Mouse (Mus musculus) gastrocnemius, postnatal 10 days (tissue): ENCODE data around the gene S100pbp. TPM values are rescaled to one million over a fixed set of nuclear protein-coding genes. Genes with fewer than 3 reads are reported as not detected.
A peak's percentile ranks its signal among the peaks of the same experiment; 100 is the strongest.
"Not testable (repeated sequence)": the region's sequence is repeated elsewhere in the genome, so short reads cannot be mapped to it uniquely, and the experiment has no call there.

Source experiments
- DNase-seq: peaks from one replicate; pipeline ENCODE4 v3.0.0; 2021; ENCODE audit warnings: mixed read lengths
- total RNA-seq, 2 experiments: library from RNA; stranded (reverse); gene quantifications; 2 replicates each; pipeline ENCODE4 v1.2.3; 2021

S100pbp gene
- total RNA-seq, 2 experiments from 2014 or later: 8.3 to 13.3 TPM

DNA sequence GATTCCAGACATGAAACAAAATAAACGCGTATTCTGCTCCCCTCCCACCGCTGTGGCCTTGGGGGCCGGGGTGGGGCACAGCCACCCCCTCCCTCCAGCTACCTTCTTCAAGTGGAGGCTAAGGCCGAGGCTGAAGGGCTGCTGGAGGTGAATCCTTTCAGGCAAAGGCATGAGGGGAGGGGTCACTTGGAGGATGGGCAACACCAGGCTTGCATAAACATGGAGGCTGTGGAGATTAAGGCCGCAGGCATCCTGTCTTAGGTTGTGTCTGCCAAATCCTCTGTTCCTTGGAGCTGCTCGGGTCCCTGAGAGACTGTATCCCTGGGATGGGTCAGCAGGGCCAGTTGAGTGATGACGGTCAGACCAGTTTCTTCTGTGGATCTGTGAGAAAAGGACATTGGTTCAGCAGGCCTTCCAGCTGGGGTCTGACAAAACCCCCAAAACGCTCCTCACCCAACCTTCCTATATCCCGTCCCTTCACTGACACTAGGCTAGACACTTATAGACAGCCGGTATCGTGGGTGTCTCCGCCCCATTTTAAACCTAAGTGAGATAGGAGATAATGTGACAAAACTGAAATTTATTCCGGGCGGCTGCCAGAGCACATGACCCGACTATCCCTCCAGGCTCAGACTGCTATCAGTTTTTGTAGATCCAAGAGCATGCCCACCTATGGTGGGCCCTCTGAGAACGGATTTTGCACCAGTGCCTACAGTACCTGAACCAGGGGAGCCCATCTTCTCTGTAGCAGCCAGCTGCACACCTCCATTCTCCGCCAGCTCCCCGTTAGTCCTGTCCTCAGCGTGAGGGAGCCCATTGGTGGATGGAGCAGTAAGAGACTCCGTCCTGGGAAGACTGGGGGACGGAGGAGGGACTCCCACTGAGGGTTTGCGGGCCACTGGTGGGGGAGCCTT, 31.8 kb upstream of the S100pbp start:
- DNase-seq: no peak

DNA sequence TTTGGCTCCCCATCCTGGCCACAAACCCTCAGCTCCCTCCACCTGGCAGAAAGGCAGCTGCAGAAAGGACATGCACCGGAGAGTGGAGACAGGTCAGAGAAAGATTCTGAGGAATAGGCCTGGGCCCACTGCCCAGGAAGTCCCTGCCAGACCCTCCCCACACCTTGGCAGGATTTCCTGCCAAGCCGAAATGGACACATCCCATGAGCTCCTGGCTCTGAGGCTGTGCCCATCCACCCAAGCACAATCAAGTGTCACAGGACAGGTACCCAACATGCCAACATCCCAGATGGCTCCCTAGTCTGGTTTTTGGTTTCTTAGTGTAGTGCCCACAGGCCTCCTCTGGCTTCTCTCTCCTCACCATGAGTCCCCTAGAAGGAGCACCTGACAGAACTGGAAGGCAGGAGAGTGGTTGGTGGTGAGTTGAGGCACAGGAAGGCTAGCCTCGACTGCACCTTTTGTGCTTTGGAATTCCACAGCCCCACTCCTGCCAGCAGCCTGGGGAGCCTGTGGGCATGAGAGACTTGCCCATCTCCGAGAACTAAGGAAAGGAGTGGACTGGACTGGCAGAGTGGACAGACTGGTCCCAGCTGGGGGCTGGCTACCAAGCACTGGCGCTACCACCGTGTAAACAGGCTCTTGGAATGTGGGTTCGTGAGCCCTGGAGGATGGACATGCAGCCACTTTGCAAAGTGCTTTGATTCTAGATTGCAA, 31.0 kb upstream of the S100pbp start:
- DNase-seq: no peak

DNA sequence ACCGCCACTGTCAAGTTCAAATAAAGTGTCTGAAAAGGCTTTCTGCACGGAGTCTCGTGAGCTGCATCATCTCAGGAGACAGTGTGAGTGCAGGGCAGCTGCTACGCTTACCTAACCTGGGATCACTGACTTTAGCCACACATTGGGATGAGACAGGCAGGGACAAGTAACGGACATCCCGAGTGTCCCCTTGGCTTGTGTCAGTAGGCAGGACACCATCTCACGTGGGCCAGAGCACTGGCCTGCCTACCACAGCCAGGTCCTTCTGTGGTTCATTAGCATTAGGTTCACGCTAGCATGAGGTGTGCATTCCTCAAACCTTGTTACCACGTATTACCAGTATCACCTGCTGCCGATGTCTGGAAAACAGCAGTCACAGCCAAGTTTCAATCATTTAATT, 29.7 kb upstream of the S100pbp start:
- DNase-seq: no peak

DNA sequence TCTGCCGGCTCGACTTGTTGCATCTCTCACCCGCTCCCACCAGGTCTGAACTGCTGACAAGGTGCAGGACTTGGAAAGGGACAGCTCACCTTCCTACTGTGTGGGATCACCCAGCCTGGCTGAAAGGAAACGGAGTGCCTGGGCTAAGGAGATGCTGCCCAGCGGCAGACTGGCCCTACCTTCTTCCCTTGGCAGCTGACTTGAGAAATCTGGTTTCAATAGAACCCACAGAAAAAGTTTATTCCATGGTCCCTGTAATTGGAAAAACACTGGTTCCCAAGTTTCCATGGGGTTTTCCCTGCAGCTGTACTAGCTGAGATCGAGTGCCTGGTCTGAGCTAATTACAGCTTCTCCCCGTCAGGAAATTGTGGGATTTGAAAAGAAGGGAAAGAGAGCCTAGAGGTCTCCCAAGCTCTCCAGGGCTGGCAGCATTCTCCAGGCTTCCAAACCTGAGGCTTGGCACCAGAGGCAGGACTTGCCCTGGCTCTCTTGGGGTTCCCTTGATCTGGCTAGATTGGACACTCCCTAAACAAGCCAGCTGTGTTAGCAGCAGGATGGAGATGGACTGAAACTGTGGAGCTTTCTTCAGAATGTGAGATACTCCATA, 29.1 kb upstream of the S100pbp start:
- no peak for DNase-seq

DNA sequence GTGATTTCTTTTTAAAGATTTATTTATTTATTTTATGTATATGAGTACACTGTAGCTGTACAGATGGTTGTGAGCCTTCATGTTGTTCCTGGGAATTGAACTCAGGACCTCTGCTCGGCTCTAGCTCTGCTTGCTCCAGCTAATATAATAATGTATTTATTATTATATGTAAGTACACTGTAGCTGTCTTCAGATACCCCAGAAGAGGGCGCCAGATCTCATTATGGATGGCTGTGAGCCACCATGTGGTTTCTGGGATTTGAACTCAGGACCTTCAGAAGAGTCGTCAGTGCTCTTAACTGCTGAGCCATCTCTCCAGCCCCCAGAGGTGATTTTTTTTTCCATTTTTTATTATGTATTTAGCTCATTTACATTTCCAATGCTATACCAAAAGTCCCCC, 23.0 kb upstream of the S100pbp start:
- DNase-seq: not testable (repeated sequence)

DNA sequence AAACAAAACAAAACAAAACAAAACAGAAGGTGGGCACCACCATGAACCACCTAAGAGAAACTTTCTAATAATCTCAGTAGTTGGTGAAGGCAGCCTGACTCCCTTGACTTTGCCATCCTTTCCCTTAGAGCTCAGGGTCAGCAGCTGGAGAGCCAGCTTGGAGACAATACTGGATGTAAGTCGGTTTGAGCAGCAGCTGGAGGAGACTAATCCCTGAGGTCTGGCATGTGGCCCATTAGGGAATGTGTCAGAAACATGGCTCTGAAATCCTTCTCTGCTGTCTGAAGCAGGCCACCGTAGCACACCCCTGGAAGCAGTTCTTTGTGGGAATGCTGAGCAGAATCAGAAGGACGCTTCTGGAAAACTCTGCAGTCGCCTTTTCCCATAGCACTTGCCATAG, 21.9 kb upstream of the S100pbp start:
- peak; percentile 63 for DNase-seq

DNA sequence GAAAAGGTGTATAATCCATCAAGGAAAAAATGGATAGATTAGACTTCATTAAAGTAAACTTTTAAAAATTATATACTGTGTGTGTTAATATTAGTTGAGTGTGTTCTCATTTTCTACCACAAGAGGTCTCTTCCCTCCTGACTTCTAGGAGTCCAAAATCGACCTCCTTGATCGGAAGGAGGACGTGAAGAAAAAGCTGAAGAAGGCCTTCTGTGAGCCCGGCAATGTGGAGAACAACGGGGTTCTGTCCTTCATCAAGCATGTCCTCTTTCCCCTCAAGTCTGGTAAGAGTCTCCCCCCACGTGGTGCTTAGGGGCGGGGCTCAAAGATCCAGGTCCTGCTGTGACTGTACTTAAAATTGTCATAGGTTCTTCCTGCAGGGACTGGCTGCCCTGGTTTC, 20.0 kb upstream of the S100pbp start:
- DNase-seq: no peak

DNA sequence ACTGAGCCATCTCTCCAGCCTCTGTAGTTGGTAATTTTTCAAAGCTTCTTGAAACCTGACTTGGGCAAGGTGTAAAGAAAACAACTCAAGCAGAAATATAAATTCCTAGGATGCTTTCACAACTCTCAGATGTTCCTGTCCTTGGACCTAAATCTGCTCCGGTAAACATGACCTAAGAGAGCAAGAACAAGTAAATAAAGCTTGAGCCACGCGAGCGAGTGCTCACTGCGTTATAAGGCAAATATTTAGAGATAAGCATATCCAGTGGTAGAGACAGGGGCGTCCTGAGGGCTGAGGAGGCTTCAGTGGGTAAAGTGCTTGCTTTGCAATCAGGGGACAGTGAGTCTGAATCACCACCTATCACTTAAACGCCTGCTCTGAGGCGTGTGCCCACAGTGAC, 17.3 kb upstream of the S100pbp start:
- DNase-seq: no peak

DNA sequence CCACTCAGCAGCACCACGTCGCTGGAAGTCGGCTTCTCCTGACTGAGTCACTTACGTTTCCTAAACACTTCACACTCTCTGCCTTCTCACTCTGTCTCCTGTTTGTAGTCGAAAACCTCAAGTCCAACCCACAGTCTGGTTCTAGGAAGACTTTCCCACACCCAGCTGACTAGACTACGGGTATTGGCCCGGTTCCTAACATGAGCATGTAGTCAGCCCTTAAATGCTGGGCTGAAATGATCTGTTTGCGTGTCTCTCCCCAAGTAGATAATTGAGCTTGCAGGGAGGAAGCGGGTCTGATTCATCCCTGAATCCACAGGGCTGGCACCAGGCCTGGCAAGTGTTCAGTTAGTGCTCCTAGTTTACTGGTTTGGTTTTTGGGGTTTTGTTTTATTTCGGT, 15.1 kb upstream of the S100pbp start:
- no peak for DNase-seq

DNA sequence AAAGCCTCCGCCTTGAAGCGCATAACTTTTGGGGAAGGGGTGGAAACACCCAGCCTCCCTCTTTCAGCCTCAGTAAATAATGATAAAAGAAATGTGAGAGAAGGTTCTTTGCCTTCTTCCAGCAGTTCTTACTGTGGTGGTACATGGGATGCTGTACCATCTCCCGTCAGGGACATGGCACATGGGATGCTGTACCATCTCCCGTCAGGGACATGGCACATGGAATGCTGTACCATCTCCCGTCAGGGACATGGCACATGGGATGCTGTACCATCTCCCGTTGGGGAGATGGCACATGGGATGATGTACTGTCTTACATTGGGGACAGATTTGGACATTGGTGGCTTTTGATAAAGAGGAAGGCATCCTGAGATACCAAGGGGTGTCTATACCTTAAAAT, 8.0 kb upstream of the S100pbp start:
- DNase-seq: no peak

DNA sequence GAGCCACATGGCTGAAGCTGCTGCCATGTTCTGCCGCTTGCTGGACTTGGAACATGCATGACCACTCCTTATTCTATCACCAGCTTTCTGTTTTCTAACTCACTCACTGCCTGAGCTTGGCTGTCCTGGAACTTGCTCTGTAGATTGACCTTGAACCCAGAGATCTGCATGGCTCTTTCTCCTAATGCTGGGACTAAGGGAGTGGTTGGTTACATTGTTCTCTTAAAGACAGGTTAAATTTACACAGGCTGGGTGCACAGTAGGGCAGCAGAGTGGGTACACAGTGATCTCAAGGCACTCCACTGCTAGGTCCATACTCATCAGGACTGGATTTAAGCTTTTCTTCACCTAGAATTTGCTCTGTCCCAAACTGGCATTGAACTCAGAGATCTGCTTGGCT, 4.8 kb upstream of the S100pbp start:
- no peak for DNase-seq

DNA sequence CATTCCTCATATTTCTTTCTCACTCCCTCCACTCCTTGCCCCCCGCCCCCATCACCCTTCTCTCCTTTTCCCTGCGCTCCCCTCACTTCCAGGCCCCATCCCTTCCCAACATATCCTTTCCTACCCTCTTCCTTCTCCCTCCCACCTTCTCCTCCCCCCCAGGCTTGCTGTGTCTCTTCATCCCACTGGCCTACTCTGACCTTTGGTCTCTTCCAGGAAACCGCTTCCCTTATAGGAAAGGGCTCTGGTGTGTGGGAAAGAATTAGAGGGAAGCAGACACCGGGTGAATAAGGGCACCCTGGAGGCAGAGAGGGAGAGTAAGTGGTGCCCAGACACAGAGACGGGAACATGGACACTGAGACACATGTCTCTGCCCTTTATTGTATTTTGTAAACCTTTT, 2.2 kb upstream of the S100pbp start:
- DNase-seq: no peak

DNA sequence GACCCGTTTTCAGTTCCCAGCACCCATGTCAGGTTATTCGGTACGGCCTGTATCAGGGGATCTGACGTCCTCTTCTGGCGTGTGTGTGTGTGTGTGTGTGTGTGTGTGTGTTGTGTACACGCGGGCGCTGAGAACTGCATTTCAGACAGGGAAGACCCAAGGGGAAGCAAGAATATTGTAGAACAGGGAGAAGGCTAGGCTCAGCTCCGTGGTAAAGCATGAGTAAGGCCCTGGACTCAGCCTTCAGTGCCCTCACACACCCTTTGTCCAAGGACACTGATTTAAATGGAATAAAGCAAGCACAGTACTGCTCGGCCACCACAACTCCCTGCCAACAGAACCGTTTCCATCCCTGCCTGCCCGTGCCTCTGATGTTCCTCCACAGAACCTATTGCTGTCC, 1.0 kb upstream of the S100pbp start:
- DNase-seq: no peak

DNA sequence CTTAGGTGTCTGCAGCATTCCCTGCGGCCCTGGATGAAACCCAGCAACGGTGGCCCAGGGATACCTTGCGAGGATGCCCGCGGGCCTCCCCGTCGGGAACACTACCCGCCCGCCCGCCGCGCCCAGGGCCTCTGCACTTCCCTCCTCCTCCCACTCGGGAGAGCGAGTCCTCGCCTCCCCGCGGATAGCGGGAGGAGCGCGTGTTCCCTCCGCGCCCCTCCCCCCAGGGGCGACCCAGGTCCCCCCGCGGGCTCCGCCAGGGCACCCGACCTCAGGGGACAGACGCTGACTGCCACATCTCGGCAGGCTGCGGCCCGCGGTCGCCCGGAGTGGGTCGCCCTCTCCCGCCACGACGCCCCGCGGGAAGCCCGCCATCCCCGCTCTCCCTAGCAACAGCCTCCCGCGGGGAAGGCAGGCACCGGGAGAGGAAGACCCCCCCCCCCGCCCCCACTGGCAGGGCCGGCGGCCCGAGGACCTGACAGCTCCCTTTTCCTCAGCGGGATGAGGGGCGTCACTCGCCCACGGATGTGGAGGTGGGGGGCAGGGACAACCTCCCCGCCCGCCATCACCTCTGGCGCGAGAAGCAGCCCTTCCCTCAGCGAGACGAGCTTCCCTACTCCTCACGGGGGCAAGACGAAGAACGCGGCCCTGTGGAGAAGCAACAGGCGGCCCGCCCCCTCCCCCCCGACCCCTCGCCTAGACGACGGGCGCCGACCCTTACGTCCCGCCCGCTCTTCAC, 555 bp downstream of the S100pbp start:
- DNase-seq: peak; percentile 56

DNA sequence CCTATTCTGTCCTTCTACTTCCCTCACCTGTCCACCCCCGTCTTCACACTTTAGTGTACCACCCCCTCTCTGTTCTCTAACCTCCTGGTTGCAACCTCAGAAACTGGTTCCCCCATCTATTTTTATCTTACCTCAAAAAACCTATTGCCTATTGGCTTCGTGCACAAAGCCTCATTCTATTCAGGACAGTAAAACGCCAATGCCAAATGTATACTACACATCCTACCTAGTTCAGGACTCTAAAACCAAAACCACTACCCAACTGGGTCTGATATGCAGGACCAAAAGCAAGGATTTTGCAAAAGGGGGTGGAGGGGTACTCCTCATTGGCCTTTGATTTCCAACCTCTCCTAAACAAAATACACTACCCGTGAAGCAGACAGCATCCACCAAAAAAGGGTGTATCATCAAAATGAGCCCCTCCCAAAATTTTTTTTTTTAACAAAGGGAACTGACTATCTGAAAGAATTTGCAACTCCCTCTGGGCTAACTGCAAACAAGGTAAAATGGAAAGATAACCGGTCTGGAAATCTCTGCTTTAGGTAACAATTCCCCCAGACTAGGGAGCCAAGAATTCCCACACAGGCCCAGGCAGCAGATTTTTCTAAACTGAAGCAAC, 1.4 kb downstream of the S100pbp start:
- no peak for DNase-seq

DNA sequence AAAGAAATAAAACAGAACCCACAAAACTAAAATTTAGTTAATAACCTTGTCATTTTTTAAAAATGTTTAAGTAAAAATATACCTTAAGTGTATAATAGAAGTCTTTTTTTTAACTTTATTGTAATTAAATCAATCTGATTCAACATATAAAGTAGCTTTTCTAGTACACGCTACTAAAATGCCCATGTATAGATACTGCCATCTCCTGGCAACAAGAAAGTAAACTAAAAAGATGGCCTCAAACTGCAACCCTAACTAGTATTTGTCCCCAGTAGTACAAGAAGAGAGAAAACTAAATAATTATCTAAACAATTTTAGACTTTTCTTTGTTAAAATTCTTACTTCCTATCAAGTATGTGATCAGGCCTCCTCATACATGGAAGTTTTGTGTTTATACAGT, 10.0 kb downstream of the S100pbp start:
- DNase-seq: no peak

DNA sequence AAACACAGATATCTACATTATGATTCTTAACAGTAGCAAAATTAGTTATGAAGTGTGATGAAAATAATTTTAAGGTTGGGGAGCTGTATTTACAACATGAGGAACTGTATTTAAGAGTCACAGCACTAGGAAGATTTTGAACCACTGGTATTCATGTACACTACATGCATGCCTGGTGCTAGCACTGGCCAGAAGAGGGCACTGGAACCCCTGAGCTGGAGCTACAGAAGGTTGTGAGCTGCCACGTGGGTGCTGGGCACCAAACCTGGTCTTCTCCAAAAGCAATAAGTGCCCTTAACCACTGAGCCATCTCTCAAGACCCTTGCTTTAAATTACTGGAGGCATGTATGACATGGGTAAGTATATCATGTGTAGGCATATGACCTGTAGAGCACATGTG, 17.0 kb downstream of the S100pbp start:
- DNase-seq: no peak

DNA sequence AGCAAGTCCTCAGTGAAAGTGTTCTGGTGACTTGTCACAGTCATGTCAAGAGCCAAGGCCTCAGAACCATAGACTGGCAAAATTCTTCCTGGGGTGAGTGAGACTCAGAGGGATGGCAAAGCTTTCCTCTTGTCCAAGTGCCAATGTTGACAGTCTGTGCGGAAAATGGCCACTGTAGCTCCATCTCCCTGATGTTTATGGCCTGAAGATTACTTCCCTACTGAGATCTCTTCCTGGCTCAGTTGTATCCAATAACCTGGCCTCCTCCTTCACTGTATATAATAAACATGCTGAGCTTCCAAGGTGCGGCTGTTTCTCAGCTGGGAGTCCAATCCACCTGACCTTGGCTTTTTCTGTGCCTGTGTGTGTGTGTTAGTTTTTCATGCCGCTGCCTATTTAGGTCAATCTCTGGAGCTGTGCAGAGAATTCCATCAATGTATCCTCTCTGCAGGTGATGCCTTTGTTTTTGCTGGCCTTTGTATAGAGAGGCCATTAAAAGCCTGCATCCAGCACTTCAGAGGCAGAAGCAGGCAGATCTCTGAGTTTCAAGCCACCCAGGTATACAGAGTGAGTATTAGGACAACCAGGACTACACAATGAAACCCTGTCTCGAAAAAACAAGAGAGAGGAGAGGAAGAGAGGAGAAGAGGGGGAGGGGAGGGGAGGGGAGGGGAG, 27.8 kb downstream of the S100pbp start:
- DNase-seq: no peak

DNA sequence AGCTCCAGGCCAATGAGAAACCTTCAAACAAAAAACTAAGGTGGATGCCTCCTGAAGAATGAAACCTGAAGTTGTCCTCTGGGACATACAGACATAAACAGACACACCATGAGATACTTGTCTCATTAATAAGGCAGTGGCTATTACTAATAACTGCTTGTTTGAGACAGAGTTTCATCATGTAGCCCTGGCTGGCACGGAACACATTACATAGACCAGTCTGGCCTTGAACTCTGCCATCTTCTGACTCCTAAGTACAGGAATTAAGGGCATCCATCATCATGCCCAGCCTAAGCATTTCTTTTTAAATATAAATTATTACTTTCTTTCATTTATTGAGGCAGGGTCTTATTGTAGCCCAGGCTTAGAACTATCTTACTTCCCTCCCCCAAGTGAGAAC, 28.5 kb downstream of the S100pbp start:
- DNase-seq: no peak

DNA sequence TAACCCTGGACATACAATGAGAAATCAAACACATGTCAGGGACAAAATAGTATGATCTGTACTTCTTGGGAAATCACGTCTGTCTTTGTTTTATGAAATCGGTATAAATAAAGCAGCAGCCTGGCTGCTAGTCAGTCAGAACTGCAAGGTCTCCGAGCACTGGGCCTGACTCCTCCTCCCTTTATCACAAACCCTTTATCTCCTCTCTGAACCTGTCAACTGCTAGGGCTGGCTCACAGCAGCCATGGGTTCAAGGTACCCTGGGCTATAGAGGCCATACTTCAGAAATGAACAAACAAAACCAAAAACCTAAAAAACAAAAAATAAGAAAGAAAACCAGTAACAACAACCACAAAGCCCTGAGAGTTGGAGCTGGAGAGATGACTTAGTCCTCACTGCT, 31.0 kb downstream of the S100pbp start:
- no peak for DNase-seq

DNA sequence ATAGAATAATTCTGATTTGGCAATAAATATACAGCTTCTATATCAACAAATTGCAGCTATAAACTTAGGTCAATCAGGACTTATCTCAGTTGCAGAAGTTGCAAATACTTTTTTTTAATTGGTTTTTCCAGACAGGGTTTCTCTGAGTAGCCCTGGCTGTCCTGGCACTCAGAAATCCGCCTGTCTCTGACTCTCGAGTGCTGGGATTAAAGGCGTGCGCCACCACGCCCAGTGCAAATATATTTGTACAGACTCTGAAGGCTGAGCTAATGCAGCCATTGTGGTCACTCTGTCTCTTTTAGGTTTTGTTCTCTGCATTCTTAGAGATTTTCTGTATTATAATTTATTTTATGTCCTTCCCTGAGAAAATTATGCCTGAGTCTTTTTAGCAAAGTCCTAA, 32.0 kb downstream of the S100pbp start:
- DNase-seq: no peak
